ENCODE assay signal across 25 mouse cellular contexts in the genomic region with DNA sequence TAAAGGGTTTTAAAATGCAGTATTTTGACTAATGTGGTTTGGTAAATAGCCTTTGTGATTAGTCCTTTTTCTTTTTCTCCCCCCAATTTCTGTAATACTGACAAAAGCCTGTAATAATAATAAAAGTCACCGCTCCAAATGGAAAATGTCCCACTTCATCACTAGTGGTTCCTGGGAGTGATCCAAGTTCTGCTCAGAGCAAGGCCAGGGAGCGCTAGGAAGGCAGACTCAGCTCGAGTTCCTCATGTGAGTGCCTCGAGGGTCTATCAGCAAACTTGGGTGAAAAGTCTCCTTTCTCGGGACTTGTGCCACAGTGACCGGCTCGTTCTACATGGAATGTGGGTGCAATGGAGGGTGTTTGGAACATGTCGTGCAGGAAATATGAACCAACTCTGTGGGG.
DNase-seq lines count a peak whose midpoint lies in the region; ATAC-seq and TF ChIP-seq lines count a peak whose summit lies in the region.
"Had no signal": no experiment of that assay in that cellular context is flagged by ENCODE, and none has a peak within 500 bp of the region (broad histone marks: within the 10 kb centered on the region; RNA-seq: fewer than 3 reads in every experiment).

No protein-coding gene starts in this region.

- H3K27me3 ChIP-seq in lung, postnatal 0 days (replicated peaks; ENCODE audit: insufficient read depth, low read length) = no peaks in the 10 kb centered on the region
- H3K27me3 ChIP-seq: embryonic facial prominence, embryonic 15.5 days; forebrain, embryonic 12.5 days; heart, embryonic 15.5 days; hindbrain, embryonic 15.5 days; limb, embryonic 12.5 days; liver, embryonic 15.5 days had no signal

- no peak for TF ChIP-seq EP300 in lung, postnatal 0 days (IDR thresholded peaks at IDR 0.05)

- H3K27ac ChIP-seq in lung, postnatal 0 days (ENCODE audit: low read length) = no peak overlapping the region
- H3K27ac ChIP-seq: embryonic facial prominence, embryonic 10.5 days; embryonic facial prominence, embryonic 15.5 days; forebrain, embryonic 12.5 days; heart, embryonic 15.5 days; hindbrain, embryonic 10.5 days; hindbrain, embryonic 15.5 days; limb, embryonic 12.5 days; liver, embryonic 15.5 days had no signal

- H3K4me2 ChIP-seq in lung, postnatal 0 days (replicated peaks; ENCODE audit: low read depth, low read length) = no peak overlapping the region
- H3K4me2 ChIP-seq: embryonic facial prominence, embryonic 15.5 days; forebrain, embryonic 12.5 days; heart, embryonic 15.5 days; hindbrain, embryonic 15.5 days; limb, embryonic 12.5 days; liver, embryonic 15.5 days had no signal

- peak; percentile 5 to 8 for DNase-seq in heart, adult 9 months (ENCODE audit: low spot score in 2 of 2)
- no peak for DNase-seq in heart, postnatal 25 days (ENCODE audit: low spot score)
- DNase-seq in kidney, postnatal 10 days = peak; percentile 44
- no peak for DNase-seq in kidney, adult 11 months
- peak; percentile 53 for DNase-seq in lung, postnatal 0 days (ENCODE audit: low spot score)
- no peak for DNase-seq in lung, adult 2 months
- no peak for DNase-seq in left cerebral cortex, adult 8-10 months (ENCODE audit: low spot score in 2 of 2)
- DNase-seq: cerebellum, adult 2 months; cerebellum, postnatal 14 days; gastrocnemius, postnatal 14 days; kidney, adult 18-20 months; layer of hippocampus, adult 9-11 months; midbrain, embryonic 14.5 days; thymus, adult 2 months; thymus, postnatal 36 days had no signal

- WGBS in lung, postnatal 0 days = 41% methylated on average over 8 of the region's 8 CpGs
- 61% methylated on average over 8 of the region's 8 CpGs for WGBS in lung, adult 2 months

- no peak for ATAC-seq in lung, postnatal 0 days
- ATAC-seq: CD4-positive, CD25-positive, alpha-beta regulatory T cell, adult 4 months; inflammation-experienced regulatory T-cells, adult 6 months had no signal

- no peak overlapping the region for H3K4me3 ChIP-seq in lung, postnatal 0 days (ENCODE audit: low read depth, low read length)
- H3K4me3 ChIP-seq in lung, adult 2 months (replicated peaks; ENCODE audit: extremely low read depth, low read depth, low read length) = no peak overlapping the region
- H3K4me3 ChIP-seq: embryonic facial prominence, embryonic 10.5 days; embryonic facial prominence, embryonic 15.5 days; forebrain, embryonic 12.5 days; heart, embryonic 15.5 days; hindbrain, embryonic 10.5 days; hindbrain, embryonic 15.5 days; limb, embryonic 12.5 days; liver, embryonic 15.5 days had no signal

- TF ChIP-seq CTCF in lung, postnatal 0 days (IDR thresholded peaks at IDR 0.05) = no peak
- TF ChIP-seq CTCF in lung, adult 2 months (IDR thresholded peaks at IDR 0.05; ENCODE audit: insufficient read depth, low read length) = no peak

- H3K9me3 ChIP-seq in lung, postnatal 0 days (ENCODE audit: low read length) = no peaks in the 10 kb centered on the region
- H3K9me3 ChIP-seq: embryonic facial prominence, embryonic 10.5 days; embryonic facial prominence, embryonic 15.5 days; forebrain, embryonic 12.5 days; heart, embryonic 15.5 days; hindbrain, embryonic 10.5 days; hindbrain, embryonic 15.5 days; limb, embryonic 12.5 days; liver, embryonic 15.5 days had no signal

- H3K4me1 ChIP-seq in lung, postnatal 0 days (ENCODE audit: insufficient read depth, low read depth, low read length) = no peaks in the 10 kb centered on the region
- H3K4me1 ChIP-seq in lung, adult 2 months (ENCODE audit: control insufficient read depth, insufficient read depth, low read length) = no peaks in the 10 kb centered on the region
- H3K4me1 ChIP-seq: embryonic facial prominence, embryonic 15.5 days; forebrain, embryonic 12.5 days; heart, embryonic 15.5 days; hindbrain, embryonic 15.5 days; liver, embryonic 15.5 days had no signal

- TF ChIP-seq POLR2A in lung, adult 2 months (IDR thresholded peaks at IDR 0.05; ENCODE audit: borderline replicate concordance, extremely low read depth, low read depth, low read length) = no peak

- H3K9ac ChIP-seq in lung, postnatal 0 days (replicated peaks; ENCODE audit: low read depth) = no peak overlapping the region
- H3K9ac ChIP-seq: embryonic facial prominence, embryonic 15.5 days; forebrain, embryonic 12.5 days; heart, embryonic 15.5 days; hindbrain, embryonic 15.5 days; limb, embryonic 12.5 days; liver, embryonic 15.5 days had no signal

- no peaks in the 10 kb centered on the region for H3K36me3 ChIP-seq in lung, postnatal 0 days (ENCODE audit: insufficient read depth, low read length)
- H3K36me3 ChIP-seq: embryonic facial prominence, embryonic 10.5 days; embryonic facial prominence, embryonic 15.5 days; forebrain, embryonic 12.5 days; heart, embryonic 15.5 days; hindbrain, embryonic 10.5 days; hindbrain, embryonic 15.5 days; limb, embryonic 12.5 days; liver, embryonic 15.5 days had no signal

- intact Hi-C loops in heart, postnatal 25 days (cut with DNase I) = no loop called here

Comparison
In these comparisons a context has a peak if more than half of its experiments do, and no peak if none do; other contexts are left out.
1. DNase-seq: peak in heart, adult 9 months (2 of 2), kidney, postnatal 10 days (single experiment) and lung, postnatal 0 days (single experiment); none in heart, postnatal 25 days (single experiment), kidney, adult 11 months (single experiment), lung, adult 2 months (single experiment) and left cerebral cortex, adult 8-10 months (0 of 2).